Mouse (Mus musculus) intestine, embryonic 15.5 days (tissue): ENCODE results near the gene Fip1l1. TPM values are rescaled to one million over a fixed set of nuclear protein-coding genes. Genes with fewer than 3 reads are reported as not detected.

ENCODE experiments used
- ATAC-seq: fragments of 200-750 bp; cut with Nextera tagmentation; 2 replicates; pipeline ENCODE4 v1.8.0; 2017; ENCODE audit warnings: moderate TSS enrichment, moderate library complexity
- H3K27ac ChIP-seq: fragments of 300-500 bp; sonication (generic); 2 replicates; pipeline ENCODE4 v1.5.1; 2015; ENCODE audit warnings: mild to moderate bottlenecking, inconsistent platforms
- H3K27me3 ChIP-seq: fragments of 300-500 bp; sonication (generic); replicated peaks from 2 replicates; pipeline ENCODE4 v1.6.1; 2015; ENCODE audit warnings: inconsistent platforms
- H3K36me3 ChIP-seq: fragments of 300-500 bp; sonication (generic); 2 replicates; pipeline ENCODE4 v1.6.1; 2015; ENCODE audit warnings: inconsistent platforms
- H3K4me1 ChIP-seq: fragments of 300-500 bp; sonication (generic); replicated peaks from 2 replicates; pipeline ENCODE4 v1.6.1; 2015; ENCODE audit warnings: inconsistent platforms
- H3K4me2 ChIP-seq: fragments of 300-500 bp; sonication (generic); replicated peaks from 2 replicates; pipeline ENCODE4 v1.6.1; 2015; ENCODE audit warnings: mild to moderate bottlenecking, inconsistent platforms
- H3K4me3 ChIP-seq: fragments of 300-500 bp; sonication (generic); replicated peaks from 2 replicates; pipeline ENCODE4 v1.5.1; 2015; ENCODE audit warnings: inconsistent platforms
- H3K9ac ChIP-seq: fragments of 300-500 bp; sonication (generic); 2 replicates; pipeline ENCODE4 v1.6.1; 2015; ENCODE audit warnings: inconsistent platforms
- H3K9me3 ChIP-seq: fragments of 300-500 bp; sonication (generic); 2 replicates; pipeline ENCODE4 v1.6.1; 2016; ENCODE audit warnings: inconsistent platforms
- WGBS: fragments of 180-500 bp; shearing (Covaris S2); methylation state at CpG from one replicate; pipeline ENCODE4 v1.1.7; 2015; 5-methylcytosine and 5-hydroxymethylcytosine counted together
- polyA plus RNA-seq: library from polyadenylated mRNA; unstranded; fragments of >200 nt; fragmentation: Nextera tagmentation; extraction: Ambion mirVana; gene quantifications from 2 replicates; pipeline ENCODE4 v1.2.1, GENCODE M21; 2015

Fip1l1 gene
- polyA plus RNA-seq, 1 experiment from 2014 or later = 80.4 TPM

GRCm38 (mm10) chr5:74618573-74619059 lies 83.4 kb downstream of the Fip1l1 start:
- no peaks in the 10 kb centered on the region for H3K27me3 ChIP-seq
- no peak overlapping the region for H3K27ac ChIP-seq
- no peaks in the 10 kb centered on the region for H3K36me3 ChIP-seq
- no peak overlapping the region for H3K4me2 ChIP-seq
- H3K4me3 ChIP-seq = no peak overlapping the region
- 69% methylated on average over 3 of the region's 3 CpGs for WGBS
- no peak for ATAC-seq
- H3K9ac ChIP-seq = no peak overlapping the region
- H3K9me3 ChIP-seq = no peaks in the 10 kb centered on the region
- no peaks in the 10 kb centered on the region for H3K4me1 ChIP-seq

- no peak for ATAC-seq
- no peak overlapping the region for H3K9ac ChIP-seq
- H3K36me3 ChIP-seq = no peaks in the 10 kb centered on the region
- H3K4me3 ChIP-seq = no peak overlapping the region
- H3K4me2 ChIP-seq = no peak overlapping the region
- H3K9me3 ChIP-seq = no peaks in the 10 kb centered on the region
- 66% methylated on average over 7 of the region's 7 CpGs for WGBS
- H3K27ac ChIP-seq = no peak overlapping the region
- H3K4me1 ChIP-seq = no peaks in the 10 kb centered on the region
- no peaks in the 10 kb centered on the region for H3K27me3 ChIP-seq
Observed at GRCm38 (mm10) chr5:74621691-74622470, 86.6 kb downstream of the Fip1l1 start.

- Histone ChIP-seq H3K9ac (no peak overlapping the region), H3K4me3 (no peak overlapping the region), H3K9me3 (no peaks in the 10 kb centered on the region), H3K36me3 (no peaks in the 10 kb centered on the region), H3K27me3 (no peaks in the 10 kb centered on the region), H3K27ac (no peak overlapping the region), H3K4me1 (no peaks in the 10 kb centered on the region), H3K4me2 (no peak overlapping the region)
- no peak for ATAC-seq
- WGBS = 94% methylated on average over 14 of the region's 14 CpGs
Observed at GRCm38 (mm10) chr5:74623316-74624000, 88.2 kb downstream of the Fip1l1 start.

GRCm38 (mm10) chr5:74624385-74624784 lies 89.1 kb downstream of the Fip1l1 start:
- Histone ChIP-seq H3K27me3 (no peaks in the 10 kb centered on the region), H3K27ac (no peak overlapping the region), H3K4me2 (no peak overlapping the region), H3K36me3 (no peaks in the 10 kb centered on the region), H3K4me1 (no peaks in the 10 kb centered on the region), H3K9me3 (no peaks in the 10 kb centered on the region), H3K9ac (no peak overlapping the region), H3K4me3 (no peak overlapping the region)
- WGBS = 54% methylated on average over 5 of the region's 5 CpGs
- peak; percentile 39; the same call in 1 of the 2 replicates for ATAC-seq

- Histone ChIP-seq H3K4me2 (no peak overlapping the region), H3K36me3 (no peaks in the 10 kb centered on the region), H3K27ac (no peak overlapping the region), H3K9ac (no peak overlapping the region), H3K4me3 (no peak overlapping the region), H3K27me3 (no peaks in the 10 kb centered on the region), H3K9me3 (no peaks in the 10 kb centered on the region), H3K4me1 (no peaks in the 10 kb centered on the region)
- ATAC-seq = no peak
- 90% methylated on average over 12 of the region's 12 CpGs for WGBS
Observed at GRCm38 (mm10) chr5:74628001-74628400, 92.8 kb downstream of the Fip1l1 start.

GRCm38 (mm10) chr5:74632369-74633114 lies 97.3 kb downstream of the Fip1l1 start:
- Histone ChIP-seq H3K36me3 (no peaks in the 10 kb centered on the region), H3K4me1 (no peaks in the 10 kb centered on the region), H3K4me3 (no peak overlapping the region), H3K9me3 (no peaks in the 10 kb centered on the region), H3K9ac (no peak overlapping the region), H3K27ac (no peak overlapping the region), H3K27me3 (no peaks in the 10 kb centered on the region), H3K4me2 (no peak overlapping the region)
- 58% methylated on average over 17 of the region's 17 CpGs for WGBS
- no peak for ATAC-seq

- no peak overlapping the region for H3K4me2 ChIP-seq
- no peaks in the 10 kb centered on the region for H3K4me1 ChIP-seq
- no peak overlapping the region for H3K9ac ChIP-seq
- no peaks in the 10 kb centered on the region for H3K36me3 ChIP-seq
- 77% methylated on average over 6 of the region's 6 CpGs for WGBS
- no peak overlapping the region for H3K4me3 ChIP-seq
- no peak overlapping the region for H3K27ac ChIP-seq
- no peak for ATAC-seq
- no peaks in the 10 kb centered on the region for H3K27me3 ChIP-seq
- no peaks in the 10 kb centered on the region for H3K9me3 ChIP-seq
Observed at GRCm38 (mm10) chr5:74633453-74633852, 98.2 kb downstream of the Fip1l1 start.

- no peaks in the 10 kb centered on the region for H3K4me1 ChIP-seq
- H3K4me2 ChIP-seq = no peak overlapping the region
- H3K4me3 ChIP-seq = no peak overlapping the region
- H3K36me3 ChIP-seq = no peaks in the 10 kb centered on the region
- no peaks in the 10 kb centered on the region for H3K9me3 ChIP-seq
- no peak overlapping the region for H3K27ac ChIP-seq
- H3K9ac ChIP-seq = no peak overlapping the region
- no peak for ATAC-seq
- no peaks in the 10 kb centered on the region for H3K27me3 ChIP-seq
- 68% methylated on average over 3 of the region's 3 CpGs for WGBS
Observed at GRCm38 (mm10) chr5:74634391-74634790, 99.1 kb downstream of the Fip1l1 start.

GRCm38 (mm10) chr5:74639516-74639915 lies 104.3 kb downstream of the Fip1l1 start:
- Histone ChIP-seq H3K4me1 (no peaks in the 10 kb centered on the region), H3K9ac (no peak overlapping the region), H3K4me3 (no peak overlapping the region), H3K9me3 (no peaks in the 10 kb centered on the region), H3K27me3 (no peaks in the 10 kb centered on the region), H3K4me2 (no peak overlapping the region), H3K36me3 (no peaks in the 10 kb centered on the region), H3K27ac (no peak overlapping the region)
- 74% methylated on average over 6 of the region's 6 CpGs for WGBS
- no peak for ATAC-seq

- H3K27me3 ChIP-seq = no peaks in the 10 kb centered on the region
- H3K4me1 ChIP-seq = no peaks in the 10 kb centered on the region
- H3K36me3 ChIP-seq = no peaks in the 10 kb centered on the region
- H3K9me3 ChIP-seq = no peaks in the 10 kb centered on the region
- ATAC-seq = no peak
- no peak overlapping the region for H3K4me3 ChIP-seq
- no peak overlapping the region for H3K4me2 ChIP-seq
- 84% methylated on average over 4 of the region's 4 CpGs for WGBS
- H3K27ac ChIP-seq = no peak overlapping the region
- no peak overlapping the region for H3K9ac ChIP-seq
Observed at GRCm38 (mm10) chr5:74640504-74640903, 105.3 kb downstream of the Fip1l1 start.

GRCm38 (mm10) chr5:74641000-74641399 lies 105.8 kb downstream of the Fip1l1 start:
- Histone ChIP-seq H3K4me3 (no peak overlapping the region), H3K4me2 (no peak overlapping the region), H3K27me3 (no peaks in the 10 kb centered on the region), H3K4me1 (no peaks in the 10 kb centered on the region), H3K9me3 (no peaks in the 10 kb centered on the region), H3K36me3 (no peaks in the 10 kb centered on the region), H3K27ac (no peak overlapping the region), H3K9ac (no peak overlapping the region)
- ATAC-seq = no peak; the same call in 1 of the 2 replicates
- 47% methylated on average over 6 of the region's 6 CpGs for WGBS

- no peaks in the 10 kb centered on the region for H3K27me3 ChIP-seq
- no peaks in the 10 kb centered on the region for H3K4me1 ChIP-seq
- H3K4me3 ChIP-seq = no peak overlapping the region
- no peak overlapping the region for H3K4me2 ChIP-seq
- H3K27ac ChIP-seq = no peak overlapping the region
- no peak overlapping the region for H3K9ac ChIP-seq
- H3K9me3 ChIP-seq = no peaks in the 10 kb centered on the region
- no peak for ATAC-seq
- no peaks in the 10 kb centered on the region for H3K36me3 ChIP-seq
- WGBS = 65% methylated on average over 2 of the region's 2 CpGs
Observed at GRCm38 (mm10) chr5:74642291-74642690, 107.0 kb downstream of the Fip1l1 start.
